Mouse (Mus musculus) neutrophil, adult 83 days (primary cell): ENCODE results near the gene Armt1. TPM values are rescaled to one million over a fixed set of nuclear protein-coding genes. Genes with fewer than 3 reads are reported as not detected.

ENCODE experiments used
- total RNA-seq, 2 experiments: library from RNA; stranded (reverse); gene quantifications; one replicate each; pipeline ENCODE4 v1.2.4; 2023

Armt1 gene
- total RNA-seq: 10 to 100 TPM; 15.8 to 17.3 TPM

DNA sequence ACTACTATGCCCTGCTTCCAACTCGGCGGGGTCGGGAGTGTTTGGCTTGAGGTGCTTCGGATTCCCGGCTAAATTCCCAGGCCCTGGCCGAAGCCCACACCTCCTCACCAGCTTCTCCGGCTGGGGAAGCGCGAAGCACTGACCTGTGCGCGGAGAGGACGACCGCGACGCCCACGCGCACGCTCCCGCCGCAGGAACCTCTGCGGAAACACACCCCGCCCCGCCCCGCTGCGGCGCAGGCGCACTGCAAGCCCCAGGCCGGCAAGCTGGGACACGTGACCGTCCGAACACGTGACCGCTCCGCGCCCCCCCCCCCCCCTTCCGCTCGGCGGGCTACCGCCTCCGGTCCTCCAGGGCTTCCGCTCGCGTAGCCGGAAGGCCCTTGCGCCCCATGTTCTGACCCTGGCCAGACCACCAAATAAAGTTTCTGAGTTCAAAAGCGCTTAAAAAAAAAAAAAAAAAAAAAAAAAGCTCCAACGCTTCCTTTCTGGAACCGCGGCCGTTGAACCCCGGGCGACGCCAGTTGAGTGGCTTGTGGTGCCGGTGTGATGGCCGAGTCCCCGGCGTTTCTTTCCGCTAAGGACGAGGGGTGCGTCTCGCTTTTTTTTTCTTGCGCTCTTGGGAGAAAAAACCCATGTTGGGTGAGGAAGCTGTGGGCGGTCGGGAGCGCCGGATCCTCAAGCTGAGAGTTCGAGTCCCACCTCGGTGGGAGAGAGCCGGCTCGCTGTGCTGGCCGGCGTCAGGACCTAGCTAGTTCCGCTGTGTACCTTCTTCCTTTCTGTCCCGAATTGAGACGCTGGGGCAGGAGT lies at the start of gene Armt1, which contains the start of gene Rmnd1:
Gene Armt1 (plus strand): TSS at position 345 of the 809 bp plus-strand sequence.
Gene Rmnd1 (minus strand): TSS at position 266 of the 809 bp plus-strand sequence.

DNA sequence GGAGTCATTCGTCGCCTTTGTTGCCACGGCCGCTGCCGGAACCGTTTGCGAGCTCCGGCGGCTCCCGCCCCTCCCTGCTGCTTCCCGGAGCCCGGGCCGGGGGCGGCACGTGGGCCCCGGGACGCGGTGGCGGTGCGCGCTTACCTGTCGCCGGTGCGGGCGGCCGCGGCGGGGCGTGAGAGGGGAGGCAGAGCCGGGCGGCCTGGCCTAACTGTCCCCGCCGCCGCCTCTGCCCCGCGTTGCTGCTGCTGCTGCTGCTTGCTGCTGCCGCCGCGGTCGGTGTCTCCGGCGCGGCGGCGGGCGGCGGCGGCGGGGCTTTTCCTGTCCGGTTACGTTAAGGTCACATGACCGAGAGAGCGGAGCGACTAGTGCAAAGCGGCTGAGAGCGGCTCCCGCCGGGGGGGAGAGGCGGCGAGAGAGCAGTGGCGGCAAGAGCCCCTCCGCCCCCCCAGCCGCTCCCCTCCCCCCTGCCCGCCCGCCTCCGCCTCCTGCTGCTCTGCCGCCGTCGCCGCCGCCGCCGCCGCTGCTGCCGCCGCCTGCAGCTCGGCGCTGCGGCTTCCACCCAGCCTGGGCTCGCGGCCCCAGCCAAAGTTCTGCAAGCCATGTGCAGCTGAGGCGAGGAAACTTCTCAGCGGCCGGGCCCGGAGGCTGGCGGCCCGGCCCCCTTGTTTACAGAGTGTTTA lies 44.4 kb upstream of the Armt1 start, which contains the start of gene Zbtb2:
Gene Zbtb2 (minus strand): TSS at position 408 of the 683 bp plus-strand sequence.

DNA sequence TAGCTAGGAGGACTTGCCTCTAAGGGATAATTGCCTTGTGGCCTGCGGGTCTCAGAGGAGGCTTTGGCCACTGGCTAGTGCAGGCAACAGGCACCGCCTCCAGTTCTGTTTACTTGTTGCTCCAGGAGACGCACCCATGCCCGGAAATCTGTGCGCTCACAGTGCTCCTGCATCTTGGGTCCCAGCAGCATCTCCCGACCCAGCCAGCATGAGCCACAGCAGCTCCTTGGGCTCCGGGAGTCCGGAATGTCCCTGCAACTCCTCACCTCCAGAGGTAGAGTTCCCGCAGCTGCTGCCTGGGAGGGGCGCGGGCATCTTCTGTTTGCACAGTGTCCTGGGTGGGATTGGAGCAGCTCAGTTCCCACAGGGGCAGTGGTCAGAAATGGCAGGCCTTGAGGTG lies 50.1 kb downstream of the Armt1 start, which contains the start of gene Ccdc170:
Gene Ccdc170 (plus strand): TSS at position 148 of the 400 bp plus-strand sequence.

Other genes starting within 250 kb of the Armt1 start
- under 1 TPM; 0.66 to 0.99 TPM for gene Akap12, start 166.1 kb upstream of the Armt1 start, total RNA-seq
- gene Zbtb2, start 44.4 kb upstream of the Armt1 start, total RNA-seq: 10 to 100 TPM; 10.7 to 10.9 TPM
- gene Rmnd1, start 79 bp upstream of the Armt1 start, total RNA-seq: 10 to 100 TPM; 17.7 to 22.9 TPM
- under 1 TPM; 0.44 to 0.66 TPM for gene Ccdc170, start 50.0 kb downstream of the Armt1 start, total RNA-seq
- 1 to 10 TPM; 6.0 to 7.0 TPM for gene Esr1, start 179.1 kb downstream of the Armt1 start, total RNA-seq